ENCODE assay signal across 9 mouse cellular contexts in the genomic region with DNA sequence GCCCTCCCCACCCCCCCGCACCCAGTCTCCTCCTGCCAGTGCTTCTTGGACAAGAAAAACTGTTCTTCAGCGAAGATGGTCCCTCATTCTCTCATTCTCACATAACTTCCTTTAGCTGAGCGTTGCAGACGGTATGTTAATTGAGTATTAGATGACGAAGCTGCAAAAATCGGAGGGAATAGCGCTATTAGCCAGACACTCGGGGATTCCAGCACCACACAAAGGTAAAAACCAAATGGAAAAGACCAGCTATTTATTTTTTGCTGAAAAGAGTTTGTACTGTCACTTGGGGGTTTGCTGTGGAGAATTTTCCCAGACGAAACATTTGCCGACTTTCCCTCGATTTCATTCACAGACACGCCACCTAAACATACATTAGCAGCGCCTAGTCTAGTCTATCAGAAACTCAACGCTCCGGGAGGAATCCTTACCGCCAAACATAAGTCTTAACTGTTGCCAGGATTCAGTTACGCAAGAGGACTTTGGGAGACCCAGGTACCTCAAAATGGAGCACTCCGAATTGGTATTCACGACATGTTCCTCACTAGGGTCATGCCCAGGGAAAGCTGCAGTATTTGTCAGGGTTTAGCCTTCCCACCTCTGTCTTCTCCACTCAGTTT.
DNase-seq lines count a peak whose midpoint lies in the region; ATAC-seq and TF ChIP-seq lines count a peak whose summit lies in the region.
"Had no signal": no experiment of that assay in that cellular context is flagged by ENCODE, and none has a peak within 500 bp of the region (broad histone marks: within the 10 kb centered on the region; RNA-seq: fewer than 3 reads in every experiment).

No protein-coding gene starts in this region.

- no peaks in the 10 kb centered on the region; the same call in 1 of the 2 replicates for H3K27me3 ChIP-seq in heart, embryonic 12.5 days (replicated peaks)
- no peaks in the 10 kb centered on the region for H3K27me3 ChIP-seq in hindbrain, embryonic 14.5 days (ENCODE audit: control insufficient read depth, insufficient read depth, low read length)
- H3K27me3 ChIP-seq in midbrain, embryonic 12.5 days: no peaks in the 10 kb centered on the region
- no peaks in the 10 kb centered on the region for H3K27me3 ChIP-seq in thymus, adult 2 months (ENCODE audit: control insufficient read depth, insufficient read depth, low read length)

- no peak for ATAC-seq in heart, embryonic 12.5 days (ENCODE audit: insufficient number of reproducible peaks, low FRiP score)
- ATAC-seq in hindbrain, embryonic 14.5 days (ENCODE audit: low FRiP score): no peak; the same call in 1 of the 2 replicates
- no peak for ATAC-seq in midbrain, embryonic 12.5 days (ENCODE audit: low FRiP score, low read depth)

- 0 out of 2 replicates have a peak, but pooled peaks cover 5% of the 10 kb centered on the region for H3K9me3 ChIP-seq in heart, embryonic 12.5 days (replicated peaks)
- H3K9me3 ChIP-seq in hindbrain, embryonic 14.5 days (ENCODE audit: control insufficient read depth, low read length): no peaks in the 10 kb centered on the region
- H3K9me3 ChIP-seq in midbrain, embryonic 12.5 days: no peaks in the 10 kb centered on the region

- peak overlapping the region; percentile 43 for H3K4me3 ChIP-seq in heart, embryonic 12.5 days
- H3K4me3 ChIP-seq in hindbrain, embryonic 14.5 days (replicated peaks; ENCODE audit: low read length): no peak overlapping the region; the same call in 1 of the 2 replicates
- H3K4me3 ChIP-seq in midbrain, embryonic 12.5 days: peak overlapping the region; percentile 28
- no peak overlapping the region for H3K4me3 ChIP-seq in thymus, adult 2 months (ENCODE audit: control insufficient read depth, insufficient read depth, low read length)

- no peak for TF ChIP-seq CTCF in thymus, adult 2 months (IDR thresholded peaks at IDR 0.05; ENCODE audit: borderline replicate concordance, control insufficient read depth, extremely low read depth, insufficient read depth, low read length, poor library complexity)

- peak overlapping the region; percentile 81 for H3K4me2 ChIP-seq in heart, embryonic 12.5 days
- H3K4me2 ChIP-seq in hindbrain, embryonic 14.5 days (replicated peaks): peak overlapping the region; percentile 63
- H3K4me2 ChIP-seq in midbrain, embryonic 12.5 days (replicated peaks): peak overlapping the region; percentile 52

- DNase-seq in heart, adult 18-20 months: no peak
- peak; percentile 48 for DNase-seq in embryo, embryonic 11 days
- DNase-seq in hindbrain, embryonic 14.5 days (ENCODE audit: low spot score): no peak
- DNase-seq in urinary bladder, postnatal 25 days (ENCODE audit: low spot score): no peak
- no peak for DNase-seq in thymus, adult 2 months
- no peak for DNase-seq in thymus, postnatal 0 days (ENCODE audit: low spot score)
- DNase-seq: lung, postnatal 36 days had no signal

- H3K27ac ChIP-seq in heart, embryonic 12.5 days (ENCODE audit: poor library complexity, severe bottlenecking): no peak overlapping the region
- no peak overlapping the region for H3K27ac ChIP-seq in hindbrain, embryonic 14.5 days
- H3K27ac ChIP-seq in midbrain, embryonic 12.5 days (replicated peaks): peak overlapping the region; percentile 39; the same call in 1 of the 2 replicates
- no peak overlapping the region for H3K27ac ChIP-seq in thymus, adult 2 months (ENCODE audit: control insufficient read depth, insufficient read depth, low read length)

- 32% methylated on average over 19 of the region's 19 CpGs for whole genome bisulfite sequencing in heart, embryonic 12.5 days
- WGBS in hindbrain, embryonic 14.5 days: 40% methylated on average over 19 of the region's 19 CpGs
- 36% methylated on average over 19 of the region's 19 CpGs for WGBS in midbrain, embryonic 12.5 days
- 90% methylated on average over 19 of the region's 19 CpGs for WGBS in thymus, adult 2 months

- H3K36me3 ChIP-seq in heart, embryonic 12.5 days: no peaks in the 10 kb centered on the region
- H3K36me3 ChIP-seq in hindbrain, embryonic 14.5 days (replicated peaks; ENCODE audit: control insufficient read depth, insufficient read depth): no peaks in the 10 kb centered on the region
- no peaks in the 10 kb centered on the region for H3K36me3 ChIP-seq in midbrain, embryonic 12.5 days
- no peaks in the 10 kb centered on the region for H3K36me3 ChIP-seq in thymus, adult 2 months (ENCODE audit: control insufficient read depth, insufficient read depth, low read length)

- TF ChIP-seq POLR2A in thymus, adult 2 months (IDR thresholded peaks at IDR 0.05; ENCODE audit: control insufficient read depth, extremely low read depth, insufficient read depth, low read length, poor library complexity): no peak

- peaks cover 15% of the 10 kb centered on the region for H3K4me1 ChIP-seq in heart, embryonic 12.5 days (replicated peaks)
- peaks cover 21% of the 10 kb centered on the region for H3K4me1 ChIP-seq in hindbrain, embryonic 14.5 days (replicated peaks; ENCODE audit: control insufficient read depth, insufficient read depth, low read length)
- H3K4me1 ChIP-seq in midbrain, embryonic 12.5 days: peaks cover 25% of the 10 kb centered on the region
- H3K4me1 ChIP-seq in thymus, adult 2 months (replicated peaks; ENCODE audit: control insufficient read depth, insufficient read depth, low read length): no peaks in the 10 kb centered on the region

- 0 out of 2 replicates have a peak overlapping the region, but pooled peaks have one; percentile 38 for H3K9ac ChIP-seq in heart, embryonic 12.5 days
- 0 out of 2 replicates have a peak overlapping the region, but pooled peaks have one; percentile 41 for H3K9ac ChIP-seq in hindbrain, embryonic 14.5 days
- 0 out of 2 replicates have a peak overlapping the region, but pooled peaks have one; percentile 32 for H3K9ac ChIP-seq in midbrain, embryonic 12.5 days (replicated peaks)

Comparison
In these comparisons a context has a peak if more than half of its experiments do, and no peak if none do; other contexts are left out.
1. H3K4me3 ChIP-seq: peak in heart, embryonic 12.5 days (single experiment) and midbrain, embryonic 12.5 days (single experiment); none in hindbrain, embryonic 14.5 days (single experiment) and thymus, adult 2 months (single experiment).
2. Peak in every context shown above with its lines, with median percentiles within 50 percentile points of each other: H3K4me2 ChIP-seq and H3K9ac ChIP-seq.